22 mouse cellular contexts compared by ENCODE assay signal in genomic region chr12:12593343-12593742, GRCm38 (mm10).
DNase-seq lines count a peak whose midpoint lies in the region; ATAC-seq lines count a peak whose summit lies in the region.
"Had no signal": no experiment of that assay in that cellular context is flagged by ENCODE, and none has a peak within 500 bp of the region (broad histone marks: within the 10 kb centered on the region; RNA-seq: fewer than 3 reads in every experiment).

No protein-coding gene starts in this region.

- no peak for DNase-seq in lung, postnatal 14 days
- DNase-seq in limb, embryonic 10.5 days (ENCODE audit: low spot score) = no peak
- DNase-seq in lung, postnatal 4 days = no peak
- DNase-seq: adrenal gland, postnatal 10 days; adrenal gland, postnatal 36 days; B cell, adult 2 months; cerebellum, adult 18-20 months; cerebellum, adult 9-10 months; cerebellum, postnatal 14 days; gastrocnemius, postnatal 25 days; heart, adult 2 months; heart, postnatal 36 days had no signal

- H3K27me3 ChIP-seq in limb, embryonic 10.5 days (ENCODE audit: low read depth, poor library complexity, severe bottlenecking) = no peaks in the 10 kb centered on the region
- H3K27me3 ChIP-seq: CH12.LX; embryonic facial prominence, embryonic 12.5 days; embryonic facial prominence, embryonic 15.5 days; forebrain, embryonic 15.5 days; Patski had no signal

- H3K4me1 ChIP-seq in limb, embryonic 10.5 days = peaks cover 34% of the 10 kb centered on the region
- H3K4me1 ChIP-seq: embryonic facial prominence, embryonic 12.5 days; embryonic facial prominence, embryonic 15.5 days had no signal

- no peak overlapping the region for H3K27ac ChIP-seq in limb, embryonic 10.5 days
- H3K27ac ChIP-seq: embryonic facial prominence, embryonic 12.5 days; embryonic facial prominence, embryonic 15.5 days; forebrain, embryonic 15.5 days; heart, adult 2 months; hindbrain, embryonic 14.5 days had no signal

- no peaks in the 10 kb centered on the region for H3K9me3 ChIP-seq in limb, embryonic 10.5 days (replicated peaks)
- H3K9me3 ChIP-seq: embryonic facial prominence, embryonic 12.5 days; embryonic facial prominence, embryonic 15.5 days; forebrain, embryonic 15.5 days; G1E had no signal

- no peaks in the 10 kb centered on the region for H3K36me3 ChIP-seq in limb, embryonic 10.5 days
- H3K36me3 ChIP-seq: embryonic facial prominence, embryonic 12.5 days; embryonic facial prominence, embryonic 15.5 days; forebrain, embryonic 15.5 days; G1E had no signal

- 94% methylated on average over 2 of the region's 2 CpGs for WGBS in limb, embryonic 10.5 days

- H3K4me3 ChIP-seq in limb, embryonic 10.5 days = no peak overlapping the region
- H3K4me3 ChIP-seq: embryonic facial prominence, embryonic 12.5 days; embryonic facial prominence, embryonic 15.5 days; forebrain, embryonic 15.5 days; heart, adult 2 months had no signal

- peak; percentile 60 for ATAC-seq in common myeloid progenitor, adult 5-6 weeks (replicated peaks; ENCODE audit: low read depth, poor library complexity, severe bottlenecking)
- ATAC-seq in hematopoietic stem cell, adult 5-6 weeks (replicated peaks in 1 of 2; ENCODE audit: insufficient read depth in 1 of 2, low FRiP score in 2 of 2, low TSS enrichment in 1 of 2, low read depth in 1 of 2, poor library complexity in 2 of 2, severe bottlenecking in 2 of 2) = peak; percentile 60 to 73; a peak in 3 of 4 replicates
- peak; percentile 49; the same call in 1 of the 2 replicates for ATAC-seq in neutrophil, adult 5-6 weeks (ENCODE audit: extremely low read depth, insufficient number of reproducible peaks, low FRiP score, poor library complexity, severe bottlenecking)
- ATAC-seq: forebrain, embryonic 15.5 days; Patski had no signal
